Mouse (Mus musculus): ENCODE results near the gene Atp5g1.

Atp5g1 gene

GRCm38 (mm10) chr11:96071013-96071412, 4.5 kb downstream of the Atp5g1 start:
- no peak for DNase-seq

- DNase-seq, result no peak
Measured at GRCm38 (mm10) chr11:96070353-96070752, 5.1 kb downstream of the Atp5g1 start.

GRCm38 (mm10) chr11:96068231-96068630, 7.2 kb downstream of the Atp5g1 start:
- no peak for DNase-seq

GRCm38 (mm10) chr11:96065215-96065911, 10.1 kb downstream of the Atp5g1 start, which contains the start of gene Ube2z:
Gene Ube2z (minus strand): TSS chr11:96065388.
- DNase-seq, result peak; percentile 98

- DNase-seq, result peak; percentile 75
Measured at GRCm38 (mm10) chr11:96064521-96065214, 10.8 kb downstream of the Atp5g1 start.

GRCm38 (mm10) chr11:96058309-96058708, 17.2 kb downstream of the Atp5g1 start:
- DNase-seq, result no peak

- DNase-seq, result no peak
Measured at GRCm38 (mm10) chr11:96050854-96051253, 24.6 kb downstream of the Atp5g1 start.

- DNase-seq, result no peak
Measured at GRCm38 (mm10) chr11:96049939-96050338, 25.5 kb downstream of the Atp5g1 start.

- DNase-seq, result no peak
Measured at GRCm38 (mm10) chr11:96047469-96048373, 27.7 kb downstream of the Atp5g1 start.

- no peak for DNase-seq
Measured at GRCm38 (mm10) chr11:96046793-96047192, 28.7 kb downstream of the Atp5g1 start.

- DNase-seq, result no peak
Measured at GRCm38 (mm10) chr11:96046028-96046427, 29.4 kb downstream of the Atp5g1 start.

GRCm38 (mm10) chr11:96044803-96045567, 30.5 kb downstream of the Atp5g1 start:
- no peak for DNase-seq

GRCm38 (mm10) chr11:96038560-96038959, 36.9 kb downstream of the Atp5g1 start:
- DNase-seq, result no peak

GRCm38 (mm10) chr11:96037499-96037898, 38.0 kb downstream of the Atp5g1 start:
- no peak for DNase-seq

GRCm38 (mm10) chr11:96035133-96035532, 40.3 kb downstream of the Atp5g1 start:
- no peak for DNase-seq

GRCm38 (mm10) chr11:96034596-96035052, 40.8 kb downstream of the Atp5g1 start, which contains the start of gene Snf8:
Gene Snf8 (plus strand): TSS chr11:96034885.
- DNase-seq, result peak; percentile 96

GRCm38 (mm10) chr11:96034116-96034515, 41.4 kb downstream of the Atp5g1 start:
- DNase-seq, result no peak

GRCm38 (mm10) chr11:96033264-96033663, 42.2 kb downstream of the Atp5g1 start:
- no peak for DNase-seq

GRCm38 (mm10) chr11:96031701-96032100, 43.8 kb downstream of the Atp5g1 start:
- no peak for DNase-seq

- no peak for DNase-seq
Measured at GRCm38 (mm10) chr11:96030571-96030970, 44.9 kb downstream of the Atp5g1 start.

GRCm38 (mm10) chr11:96028130-96028529, 47.3 kb downstream of the Atp5g1 start:
- no peak for DNase-seq

- no peak for DNase-seq
Measured at GRCm38 (mm10) chr11:96020622-96021021, 54.8 kb downstream of the Atp5g1 start.
